Mouse (Mus musculus) neural tube, embryonic 15.5 days (tissue): ENCODE data around the gene Lrrc4b. TPM values are rescaled to one million over a fixed set of nuclear protein-coding genes. Genes with fewer than 3 reads are reported as not detected.

Experiments used
- ATAC-seq: fragments of 200-750 bp; cut with Nextera tagmentation; 2 replicates; pipeline ENCODE4 v1.8.0; 2017; ENCODE audit warnings: mild to moderate bottlenecking, moderate TSS enrichment, moderate library complexity; ENCODE audit not compliant: low FRiP score
- H3K27ac ChIP-seq: fragments of 300-500 bp; sonication (generic); replicated peaks from 2 replicates; pipeline ENCODE4 v1.5.1; 2015; ENCODE audit warnings: mild to moderate bottlenecking, inconsistent platforms
- H3K27me3 ChIP-seq: fragments of 300-500 bp; sonication (generic); replicated peaks from 2 replicates; pipeline ENCODE4 v1.6.1; 2015; ENCODE audit warnings: inconsistent platforms
- H3K36me3 ChIP-seq: fragments of 300-500 bp; sonication (generic); 2 replicates; pipeline ENCODE4 v1.6.1; 2015; ENCODE audit warnings: inconsistent platforms
- H3K4me1 ChIP-seq: fragments of 300-500 bp; sonication (generic); 2 replicates; pipeline ENCODE4 v1.6.1; 2015; ENCODE audit warnings: inconsistent platforms
- H3K4me2 ChIP-seq: fragments of 300-500 bp; sonication (generic); 2 replicates; pipeline ENCODE4 v1.6.1; 2015; ENCODE audit warnings: inconsistent platforms, mild to moderate bottlenecking, moderate library complexity
- H3K4me3 ChIP-seq: fragments of 300-500 bp; sonication (generic); replicated peaks from 2 replicates; pipeline ENCODE4 v1.5.1; 2015; ENCODE audit warnings: mild to moderate bottlenecking, inconsistent platforms
- H3K9ac ChIP-seq: fragments of 300-500 bp; sonication (generic); replicated peaks from 2 replicates; pipeline ENCODE4 v1.6.1; 2015; ENCODE audit warnings: mild to moderate bottlenecking, inconsistent platforms
- H3K9me3 ChIP-seq: fragments of 300-500 bp; sonication (generic); replicated peaks from 2 replicates; pipeline ENCODE4 v1.6.1; 2016; ENCODE audit warnings: inconsistent platforms
- WGBS: fragments of 180-500 bp; shearing (Covaris S2); methylation state at CpG from one replicate; pipeline ENCODE4 v1.1.7; 2015; ENCODE audit warnings: mixed read lengths; 5-methylcytosine and 5-hydroxymethylcytosine counted together
- polyA plus RNA-seq: library from polyadenylated mRNA; unstranded; fragments of >200 nt; fragmentation: Nextera tagmentation; extraction: Ambion mirVana; gene quantifications from 2 replicates; pipeline ENCODE4 v1.2.1, GENCODE M21; 2015

Lrrc4b gene
- polyA plus RNA-seq, 1 experiment from 2014 or later: 14.9 TPM

DNA sequence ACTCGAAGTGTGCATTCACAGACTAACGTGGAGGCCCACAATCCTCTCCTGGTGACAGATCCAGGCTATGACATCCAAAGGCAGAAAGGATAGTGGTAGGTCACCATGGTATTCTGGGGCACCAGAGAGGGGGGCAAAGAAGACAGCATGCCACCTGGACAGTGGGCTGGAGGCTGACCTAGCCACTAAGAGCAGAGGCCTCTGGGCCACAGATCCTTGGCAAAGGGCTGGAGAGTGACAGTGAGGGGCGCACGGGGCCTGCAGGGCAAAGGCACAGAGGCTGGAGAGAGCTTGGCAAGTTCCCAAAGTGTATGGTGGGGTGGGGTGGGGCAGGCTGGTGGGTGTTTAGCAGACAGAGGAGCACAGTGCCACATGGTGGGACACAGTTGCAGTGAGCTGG, 61.5 kb downstream of the Lrrc4b start:
- H3K36me3 ChIP-seq: peaks cover 53% of the 10 kb centered on the region
- ATAC-seq: no peak
- no peak overlapping the region for H3K4me2 ChIP-seq
- no peaks in the 10 kb centered on the region for H3K9me3 ChIP-seq
- H3K4me3 ChIP-seq: no peak overlapping the region
- H3K27me3 ChIP-seq: no peaks in the 10 kb centered on the region
- H3K9ac ChIP-seq: no peak overlapping the region
- 76% methylated on average over 4 of the region's 4 CpGs for WGBS
- no peak overlapping the region for H3K27ac ChIP-seq
- H3K4me1 ChIP-seq: peaks cover 18% of the 10 kb centered on the region

DNA sequence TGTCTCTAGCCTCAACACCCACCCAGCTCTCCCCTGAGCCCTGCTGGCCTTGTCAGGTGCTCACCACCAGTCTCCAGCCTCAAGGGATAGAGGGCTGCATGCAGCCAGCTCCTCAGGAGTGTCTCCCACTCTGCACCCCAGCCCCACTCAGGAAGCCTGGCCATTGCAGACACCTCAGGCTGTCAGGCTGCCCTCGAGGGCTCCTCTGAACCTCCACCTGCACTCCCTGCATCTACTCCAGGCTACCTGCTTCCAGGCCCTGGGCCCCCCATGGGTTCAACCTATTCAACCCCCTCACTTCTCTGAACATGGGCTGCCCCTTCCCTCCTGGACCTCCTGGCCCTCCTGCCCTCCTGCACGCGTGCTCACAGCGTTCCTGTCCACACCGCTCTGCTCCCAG, 62.6 kb downstream of the Lrrc4b start:
- ATAC-seq: no peak
- Histone ChIP-seq H3K4me1 (peaks cover 24% of the 10 kb centered on the region), H3K27ac (no peak overlapping the region), H3K4me2 (no peak overlapping the region), H3K27me3 (no peaks in the 10 kb centered on the region), H3K9ac (no peak overlapping the region), H3K36me3 (peaks cover 53% of the 10 kb centered on the region), H3K4me3 (no peak overlapping the region), H3K9me3 (no peaks in the 10 kb centered on the region)
- WGBS: 100% methylated on average over 5 of the region's 5 CpGs

DNA sequence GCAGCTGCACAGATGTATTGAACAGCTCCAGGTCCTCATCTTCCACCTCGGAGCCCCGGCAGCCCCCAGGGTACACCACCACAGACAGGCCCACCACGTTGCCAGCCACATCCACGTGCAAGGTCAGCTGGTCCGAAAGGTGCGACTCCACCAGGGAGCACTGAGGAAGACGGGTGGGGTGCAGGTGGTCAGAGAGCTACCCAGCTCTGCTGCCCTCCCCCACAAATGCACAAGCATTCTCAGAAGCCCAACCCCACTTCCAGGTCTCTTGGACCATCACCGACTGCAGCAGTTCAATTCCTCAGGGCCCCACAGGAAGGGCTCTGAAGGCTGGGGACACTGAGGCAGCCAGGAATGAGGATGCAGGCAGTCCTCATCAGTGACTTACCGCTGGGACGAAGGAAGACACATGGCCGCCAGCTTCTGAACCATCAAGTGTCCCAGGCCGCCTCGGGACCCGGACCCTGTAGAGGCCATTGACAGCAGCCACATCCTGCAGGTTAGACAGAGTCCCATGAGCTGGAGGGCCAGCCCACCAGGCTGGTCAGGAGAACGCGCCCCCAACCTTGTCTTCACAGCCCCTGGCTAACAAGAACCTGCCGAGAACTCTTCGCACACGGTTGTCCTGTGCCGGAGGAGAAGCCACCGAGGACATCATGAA, 63.5 kb downstream of the Lrrc4b start:
- Histone ChIP-seq H3K36me3 (peaks cover 53% of the 10 kb centered on the region), H3K4me1 (peaks cover 28% of the 10 kb centered on the region)

DNA sequence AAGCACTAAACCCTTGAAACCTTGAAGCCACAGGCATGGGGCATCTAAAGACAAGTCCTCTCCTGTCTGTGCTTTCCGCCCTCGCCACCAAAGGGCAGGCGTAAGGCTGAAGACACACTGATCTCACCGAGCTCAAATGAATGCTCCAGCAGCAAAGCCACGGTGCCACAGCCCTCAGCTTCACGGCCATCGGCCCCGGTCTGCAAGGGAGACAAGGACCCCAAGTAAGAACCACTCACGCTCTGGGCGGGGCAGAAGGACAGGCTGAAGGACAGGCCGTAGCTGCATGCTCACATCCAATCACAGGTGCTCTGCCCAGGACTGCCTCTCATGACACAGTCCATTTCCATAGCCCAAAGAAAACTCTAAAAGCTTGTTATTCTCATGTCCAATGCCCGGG, 65.9 kb downstream of the Lrrc4b start:
- Histone ChIP-seq H3K4me2 (peak overlapping the region; percentile 83; the same call in 1 of the 2 replicates), H3K36me3 (peaks cover 43% of the 10 kb centered on the region), H3K4me3 (no peak overlapping the region; the same call in 1 of the 2 replicates), H3K9ac (no peak overlapping the region), H3K27me3 (no peaks in the 10 kb centered on the region), H3K27ac (no peak overlapping the region), H3K4me1 (peaks cover 31% of the 10 kb centered on the region), H3K9me3 (no peaks in the 10 kb centered on the region)
- WGBS: 93% methylated on average over 12 of the region's 12 CpGs
- ATAC-seq: no peak

More for the DNA sequence above, 63.5 kb downstream of the Lrrc4b start:
- no peak overlapping the region for H3K9ac ChIP-seq
- 96% methylated on average over 21 of the region's 21 CpGs for WGBS
- no peaks in the 10 kb centered on the region for H3K9me3 ChIP-seq
- no peak for ATAC-seq
- no peak overlapping the region for H3K27ac ChIP-seq
- no peaks in the 10 kb centered on the region for H3K27me3 ChIP-seq
- H3K4me3 ChIP-seq: no peak overlapping the region
- H3K4me2 ChIP-seq: no peak overlapping the region

DNA sequence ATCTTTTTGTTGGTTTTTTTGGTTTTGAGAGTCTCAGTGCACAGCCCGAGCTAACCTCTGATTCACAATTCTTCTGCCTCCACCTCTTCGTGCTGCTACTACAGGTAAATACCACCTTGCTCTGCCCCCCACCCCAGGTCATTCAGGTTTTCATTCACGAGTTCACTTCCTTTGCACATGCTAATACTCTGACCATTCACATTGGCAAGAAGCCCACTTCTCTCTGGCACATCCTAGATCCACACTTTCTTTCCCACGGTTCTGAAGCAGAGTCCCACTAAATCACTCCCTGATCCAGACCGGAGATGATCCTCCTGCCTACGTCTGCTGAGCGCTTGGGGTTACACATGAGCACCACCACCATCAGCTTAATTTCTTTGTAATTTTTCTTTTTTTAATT, 66.3 kb downstream of the Lrrc4b start:
- H3K27me3 ChIP-seq: no peaks in the 10 kb centered on the region
- no peak overlapping the region for H3K27ac ChIP-seq
- WGBS: 72% methylated on average over 7 of the region's 7 CpGs
- H3K36me3 ChIP-seq: peaks cover 39% of the 10 kb centered on the region
- H3K9me3 ChIP-seq: no peaks in the 10 kb centered on the region
- peak overlapping the region; percentile 97 for H3K9ac ChIP-seq
- H3K4me3 ChIP-seq: peak overlapping the region; percentile 77
- H3K4me2 ChIP-seq: peak overlapping the region; percentile 83
- peaks cover 31% of the 10 kb centered on the region for H3K4me1 ChIP-seq
- no peak for ATAC-seq

DNA sequence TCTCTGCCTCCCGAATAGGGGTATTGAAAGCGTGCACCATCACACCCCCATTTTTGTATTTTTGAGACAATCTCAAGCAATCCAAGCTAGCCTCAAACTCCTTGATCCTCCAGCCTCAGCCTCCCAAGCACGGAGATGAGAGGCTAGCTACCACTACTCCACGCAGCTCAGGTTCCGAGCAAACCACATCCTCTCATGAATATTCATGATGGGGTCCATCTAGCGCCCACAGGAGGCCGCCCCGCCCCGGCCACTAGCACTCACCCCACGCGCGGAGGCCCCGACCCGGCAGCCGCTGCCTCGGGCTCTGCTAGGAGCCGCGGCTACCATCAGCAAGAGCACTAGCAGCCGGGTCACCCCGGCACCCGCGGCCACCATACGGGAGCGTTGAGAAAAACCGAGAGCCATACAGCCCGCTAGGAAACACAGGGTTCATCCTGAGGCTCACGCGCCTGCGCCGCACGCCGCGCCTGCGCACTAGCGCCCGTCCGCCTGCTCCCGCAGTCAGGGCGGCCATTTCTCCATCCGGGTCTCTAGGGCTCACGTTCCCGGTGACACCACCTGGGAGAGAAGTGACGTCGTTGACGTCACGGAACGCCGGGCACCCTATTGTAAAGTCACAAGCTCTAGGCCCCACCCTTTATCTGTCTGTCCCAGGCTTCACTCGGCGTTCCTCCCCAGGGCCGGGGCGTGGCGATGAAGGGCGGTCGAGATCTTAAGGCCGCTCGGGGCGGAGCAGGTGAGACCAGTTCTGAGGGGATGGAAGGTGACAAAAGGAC, 67.4 kb downstream of the Lrrc4b start, which contains the start of the genes Emc10 and Fam71e1:
Gene Emc10 (minus strand): TSS at position 538 of the 779 bp plus-strand sequence.
Gene Fam71e1 (plus strand): TSS at position 590 of the 779 bp plus-strand sequence.
- peak; percentile 95 for ATAC-seq
- Histone ChIP-seq H3K4me3 (peak within 1 kb of the TSS; percentile 77), H3K36me3 (peaks cover 28% of the 10 kb centered on the region), H3K27me3 (no peaks in the 10 kb centered on the region), H3K27ac (peak within 1 kb of the TSS; percentile 99), H3K9me3 (no peaks in the 10 kb centered on the region), H3K4me1 (peaks cover 31% of the 10 kb centered on the region), H3K9ac (peak within 1 kb of the TSS; percentile 97), H3K4me2 (peak within 1 kb of the TSS; percentile 83)
- WGBS: under 1% methylated on average over 58 of the region's 58 CpGs

DNA sequence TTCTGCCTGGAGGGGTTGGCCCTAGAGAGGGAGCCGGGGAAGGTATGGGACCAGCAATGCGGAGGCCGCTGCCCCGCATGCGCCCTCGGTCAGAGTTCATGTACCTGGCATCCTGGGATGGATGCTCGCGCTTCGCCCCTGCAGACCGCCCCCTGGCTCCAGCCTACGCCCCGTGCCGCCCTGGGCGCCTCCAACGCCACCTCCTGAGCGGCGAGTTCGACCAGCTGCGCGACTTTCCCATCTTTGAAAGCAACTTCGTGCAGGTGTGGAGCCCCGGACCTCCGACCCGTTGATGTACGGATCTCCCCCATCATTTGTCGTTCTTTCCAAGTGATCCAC, 67.9 kb downstream of the Lrrc4b start:
- peaks cover 29% of the 10 kb centered on the region for H3K4me1 ChIP-seq
- H3K27ac ChIP-seq: peak overlapping the region; percentile 99
- H3K9ac ChIP-seq: peak overlapping the region; percentile 97
- WGBS: under 1% methylated on average over 26 of the region's 26 CpGs
- H3K36me3 ChIP-seq: peaks cover 23% of the 10 kb centered on the region
- no peaks in the 10 kb centered on the region for H3K27me3 ChIP-seq
- H3K4me3 ChIP-seq: peak overlapping the region; percentile 77
- peak overlapping the region; percentile 83 for H3K4me2 ChIP-seq
- no peaks in the 10 kb centered on the region for H3K9me3 ChIP-seq
- no peak for ATAC-seq

DNA sequence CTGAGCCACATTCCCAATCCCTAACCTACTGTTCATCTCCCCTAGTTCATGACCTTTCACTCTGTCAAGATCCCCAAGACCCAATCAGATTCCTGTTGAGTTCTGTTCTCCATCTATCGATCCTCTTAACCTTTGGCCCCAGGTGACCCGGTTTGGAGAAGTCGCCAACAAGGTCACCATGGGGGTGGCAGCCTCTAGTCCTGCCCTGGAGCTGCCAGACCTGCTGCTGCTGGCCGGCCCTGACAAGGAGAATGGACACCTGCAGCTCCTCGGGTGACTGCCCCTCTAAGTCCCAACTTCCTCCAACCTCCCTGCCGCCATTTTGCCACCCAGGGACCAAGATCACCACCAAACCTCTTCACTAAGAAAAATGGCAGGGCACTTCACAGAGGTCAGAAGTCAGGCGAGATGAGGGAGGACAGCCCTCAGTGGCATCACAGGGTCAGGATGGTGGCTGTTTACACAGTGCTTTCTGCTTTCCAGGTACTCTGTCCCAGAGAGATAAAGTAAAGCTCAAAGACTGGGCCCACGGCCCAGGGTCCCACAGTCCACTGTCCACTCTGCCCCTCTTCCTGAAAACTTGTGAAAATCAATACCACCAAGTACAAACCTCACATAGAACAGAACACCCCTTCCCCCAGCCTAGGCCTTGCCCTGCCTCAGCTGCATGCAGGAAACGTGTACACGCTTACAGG, 68.7 kb downstream of the Lrrc4b start:
- 83% methylated on average over 10 of the region's 10 CpGs for WGBS
- peaks cover 28% of the 10 kb centered on the region for H3K4me1 ChIP-seq
- H3K27ac ChIP-seq: 0 out of 2 replicates have a peak overlapping the region, but pooled peaks have one; percentile 99
- H3K9ac ChIP-seq: peak overlapping the region; percentile 97
- peaks cover 15% of the 10 kb centered on the region; the same call in 1 of the 2 replicates for H3K36me3 ChIP-seq
- peak overlapping the region; percentile 83 for H3K4me2 ChIP-seq
- H3K27me3 ChIP-seq: no peaks in the 10 kb centered on the region
- H3K4me3 ChIP-seq: peak overlapping the region; percentile 77
- no peak for ATAC-seq
- no peaks in the 10 kb centered on the region for H3K9me3 ChIP-seq

DNA sequence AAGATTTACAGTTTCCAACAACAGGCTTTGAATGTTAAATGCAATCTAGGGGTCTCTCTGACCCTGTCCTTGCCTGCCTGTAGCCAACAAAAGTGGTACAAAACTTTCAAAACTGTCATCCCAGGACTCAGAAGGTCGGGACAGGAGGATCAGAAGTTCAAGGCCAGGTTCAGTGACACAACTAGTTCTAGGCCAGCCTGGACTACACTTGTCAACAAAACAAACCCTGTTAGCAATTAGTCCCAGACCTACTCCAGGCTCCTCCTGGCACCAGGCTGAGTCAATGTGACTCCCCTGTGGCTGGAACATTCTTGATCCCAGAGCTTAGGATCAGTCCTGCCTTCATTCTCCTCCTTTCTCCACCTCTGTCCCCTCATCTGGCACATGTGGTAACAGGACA, 70.1 kb downstream of the Lrrc4b start:
- 78% methylated on average over 1 of the region's 1 CpGs for WGBS
- Histone ChIP-seq H3K4me1 (peaks cover 28% of the 10 kb centered on the region), H3K27ac (no peak overlapping the region), H3K4me3 (no peak overlapping the region), H3K36me3 (0 out of 2 replicates have a peak, but pooled peaks cover 6% of the 10 kb centered on the region), H3K27me3 (no peaks in the 10 kb centered on the region), H3K9me3 (no peaks in the 10 kb centered on the region), H3K9ac (no peak overlapping the region), H3K4me2 (no peak overlapping the region)
- no peak for ATAC-seq

DNA sequence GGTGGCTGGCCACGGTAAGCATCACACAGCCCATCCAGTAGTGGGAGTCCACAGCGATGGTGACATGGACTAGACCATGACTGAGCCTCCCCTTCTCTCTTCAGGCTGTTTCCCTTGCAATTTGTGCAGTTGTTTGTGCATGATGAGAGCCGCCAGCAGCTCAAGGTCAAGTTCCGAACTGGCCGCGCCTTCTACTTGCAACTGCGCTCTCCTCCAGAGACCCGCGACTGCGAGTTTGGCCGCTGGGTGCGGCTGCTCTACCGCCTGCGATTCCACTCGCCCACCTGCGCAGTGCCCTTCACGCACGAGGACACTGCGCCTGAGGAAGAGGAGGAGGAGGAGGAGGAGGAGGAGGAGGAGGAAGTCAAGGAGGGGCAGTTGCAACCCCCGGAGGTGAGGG, 71.2 kb downstream of the Lrrc4b start:
- WGBS: 66% methylated on average over 20 of the region's 20 CpGs

DNA sequence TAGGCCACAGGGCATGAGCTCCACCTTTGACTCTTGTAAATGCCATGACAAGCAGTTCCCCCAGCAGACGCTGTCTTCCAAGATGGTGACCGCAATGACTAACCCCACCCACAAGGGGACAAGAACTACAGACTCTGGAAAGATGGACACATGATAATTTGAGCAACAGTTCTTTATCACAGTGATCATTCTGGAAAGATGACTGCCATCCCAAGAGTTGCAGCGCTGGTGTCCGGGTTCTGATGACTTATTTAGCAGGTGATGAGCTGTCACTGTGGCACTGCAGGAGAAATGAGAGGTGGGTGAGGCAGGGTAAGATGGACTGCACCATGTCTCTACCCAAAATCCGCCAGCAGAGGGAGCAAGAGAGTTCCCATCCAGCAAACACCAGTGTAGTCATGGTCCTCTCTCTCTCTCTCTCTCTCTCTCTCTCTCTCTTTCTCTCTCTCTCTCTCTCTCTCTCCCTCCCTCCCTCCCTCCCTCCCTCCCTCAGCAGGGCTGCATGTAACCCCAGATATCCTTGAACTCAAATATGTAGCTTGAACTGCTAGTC, 72.8 kb downstream of the Lrrc4b start:
- 40% methylated on average over 5 of the region's 5 CpGs for WGBS
- H3K9me3 ChIP-seq: no peaks in the 10 kb centered on the region

More for the DNA sequence above, 71.2 kb downstream of the Lrrc4b start:
- ATAC-seq: no peak
- Histone ChIP-seq H3K27ac (no peak overlapping the region), H3K4me2 (no peak overlapping the region), H3K27me3 (no peaks in the 10 kb centered on the region), H3K36me3 (no peaks in the 10 kb centered on the region), H3K9ac (no peak overlapping the region), H3K4me3 (no peak overlapping the region), H3K9me3 (no peaks in the 10 kb centered on the region), H3K4me1 (peaks cover 18% of the 10 kb centered on the region)

More for the DNA sequence above, 72.8 kb downstream of the Lrrc4b start:
- peaks cover 10% of the 10 kb centered on the region for H3K4me1 ChIP-seq
- no peaks in the 10 kb centered on the region for H3K27me3 ChIP-seq
- H3K4me3 ChIP-seq: no peak overlapping the region
- H3K36me3 ChIP-seq: no peaks in the 10 kb centered on the region
- H3K4me2 ChIP-seq: no peak overlapping the region
- H3K27ac ChIP-seq: no peak overlapping the region
- H3K9ac ChIP-seq: no peak overlapping the region
- ATAC-seq: no peak
